Mouse (Mus musculus): ENCODE measurements at regions not wholly inside any gene's neighbourhood (a gene's known extent, or its start where the extent isn't known, plus 50 kb on each side); places are given as distances from the start of the nearest gene placed in this dataset.
A peak's percentile ranks its signal among the peaks of the same experiment; 100 is the strongest.

DNA sequence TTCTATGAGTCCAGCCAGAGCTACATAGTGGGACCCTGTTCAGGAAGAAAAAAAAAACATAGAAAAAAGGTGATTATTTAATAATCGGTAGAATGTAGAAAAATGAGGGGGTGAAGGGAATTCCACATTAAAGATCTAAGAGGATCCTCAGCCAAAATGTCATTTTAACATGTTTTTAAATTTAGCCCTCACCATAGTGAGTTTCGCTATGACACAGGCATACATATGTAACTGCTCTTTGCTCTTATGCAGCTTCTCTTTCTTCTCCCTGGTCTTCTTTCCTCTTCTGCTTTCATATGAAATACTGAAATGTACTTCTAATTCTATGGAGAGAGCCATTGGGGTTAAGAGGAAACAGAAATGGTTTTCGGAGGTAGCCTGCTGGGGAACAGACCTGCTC, 70.3 kb upstream of the Prdm1 start:
- Histone ChIP-seq H3K79me2 (ENCODE audit: control insufficient read depth, insufficient read depth, low read length, poor library complexity) (no peaks in the 10 kb centered on the region), H3K27me3 (ENCODE audit: control insufficient read depth in 1 of 2, insufficient read depth in 2 of 2, low read length in 2 of 2) (no peaks in the 10 kb centered on the region), H3K4me1 (ENCODE audit: control insufficient read depth in 1 of 2, insufficient read depth in 2 of 2, low read length in 2 of 2) (peaks cover 0 to 13% of the 10 kb centered on the region in 2 experiments; a peak in 2 of 4 replicates), H3K27ac (ENCODE audit: control insufficient read depth, low read depth, low read length) (no peak overlapping the region), H3K36me3 (ENCODE audit: control insufficient read depth in 1 of 2, insufficient read depth in 2 of 2, low read length in 2 of 2) (no peaks in the 10 kb centered on the region; a peak in 1 of 4 replicates), H3K4me3 (ENCODE audit: control insufficient read depth in 1 of 2, insufficient read depth in 1 of 2, low read depth in 2 of 2, low read length in 2 of 2) (no peak overlapping the region), H3K9ac (ENCODE audit: control insufficient read depth, low read depth, low read length, poor library complexity, severe bottlenecking) (no peak overlapping the region), H3K9me3 (replicated peaks; ENCODE audit: insufficient read depth, low read length) (no peaks in the 10 kb centered on the region)
- no peak for DNase-seq (ENCODE audit: low read depth, low spot score)
- TF ChIP-seq MYB (IDR thresholded peaks at IDR 0.05; ENCODE audit: low read depth, low read length), result no peak
- TF ChIP-seq CHD1 (IDR thresholded peaks at IDR 0.05; ENCODE audit: low read depth, low read length), result no peak
- TF ChIP-seq ZMIZ1 (IDR thresholded peaks at IDR 0.05; ENCODE audit: low read depth, low read length), result no peak

- TF ChIP-seq POLR2A (IDR thresholded peaks at IDR 0.05; ENCODE audit: control insufficient read depth in 1 of 2, insufficient read depth in 1 of 2, low read depth in 1 of 2, low read length in 2 of 2, poor library complexity in 1 of 2), result no peak
- TF ChIP-seq USF1 (IDR thresholded peaks at IDR 0.05; ENCODE audit: low read depth, low read length), result no peak
- TF ChIP-seq NELFE (IDR thresholded peaks at IDR 0.05; ENCODE audit: low read depth, low read length), result no peak
- no peak for TF ChIP-seq POLR2AphosphoS2 (IDR thresholded peaks at IDR 0.05; ENCODE audit: low read length)
- no peak for TF ChIP-seq RCOR1 (IDR thresholded peaks at IDR 0.05; ENCODE audit: low read depth, low read length)
- DNase-seq (ENCODE audit: low read depth, low spot score), result peak; percentile 36
- Histone ChIP-seq H3K36me3 (ENCODE audit: control insufficient read depth in 1 of 2, insufficient read depth in 2 of 2, low read length in 2 of 2) (no peaks in the 10 kb centered on the region; a peak in 1 of 4 replicates), H3K4me3 (ENCODE audit: control insufficient read depth in 1 of 2, insufficient read depth in 1 of 2, low read depth in 2 of 2, low read length in 2 of 2) (no peak overlapping the region), H3K79me2 (ENCODE audit: control insufficient read depth, insufficient read depth, low read length, poor library complexity) (no peaks in the 10 kb centered on the region), H3K4me1 (ENCODE audit: control insufficient read depth in 1 of 2, insufficient read depth in 2 of 2, low read length in 2 of 2) (peaks cover 0 to 10% of the 10 kb centered on the region in 2 experiments; a peak in 2 of 4 replicates), H3K9me3 (replicated peaks; ENCODE audit: insufficient read depth, low read length) (no peaks in the 10 kb centered on the region), H3K27ac (ENCODE audit: control insufficient read depth, low read depth, low read length) (no peak overlapping the region), H3K9ac (ENCODE audit: control insufficient read depth, low read depth, low read length, poor library complexity, severe bottlenecking) (no peak overlapping the region), H3K27me3 (ENCODE audit: control insufficient read depth in 1 of 2, insufficient read depth in 2 of 2, low read length in 2 of 2) (no peaks in the 10 kb centered on the region)
These were observed 67.6 kb upstream of the Prdm1 start for GRCm38 (mm10) chr10:44595932-44596331.

GRCm38 (mm10) chr10:44589842-44590241, 61.5 kb upstream of the Prdm1 start:
- Histone ChIP-seq H3K79me2 (ENCODE audit: control insufficient read depth, insufficient read depth, low read length, poor library complexity) (no peaks in the 10 kb centered on the region), H3K4me3 (ENCODE audit: control insufficient read depth in 1 of 2, insufficient read depth in 1 of 2, low read depth in 2 of 2, low read length in 2 of 2) (no peak overlapping the region), H3K9me3 (replicated peaks; ENCODE audit: insufficient read depth, low read length) (no peaks in the 10 kb centered on the region), H3K36me3 (ENCODE audit: control insufficient read depth in 1 of 2, insufficient read depth in 2 of 2, low read length in 2 of 2) (no peaks in the 10 kb centered on the region), H3K9ac (ENCODE audit: control insufficient read depth, low read depth, low read length, poor library complexity, severe bottlenecking) (no peak overlapping the region), H3K27me3 (ENCODE audit: control insufficient read depth in 1 of 2, insufficient read depth in 2 of 2, low read length in 2 of 2) (no peaks in the 10 kb centered on the region), H3K4me1 (ENCODE audit: control insufficient read depth in 1 of 2, insufficient read depth in 2 of 2, low read length in 2 of 2) (no peaks in the 10 kb centered on the region), H3K27ac (ENCODE audit: control insufficient read depth, low read depth, low read length) (no peak overlapping the region)
- TF ChIP-seq MYB (IDR thresholded peaks at IDR 0.05; ENCODE audit: low read depth, low read length), result no peak
- TF ChIP-seq TCF12 (IDR thresholded peaks at IDR 0.05; ENCODE audit: low read depth, low read length), result no peak
- no peak for TF ChIP-seq MAFK (IDR thresholded peaks at IDR 0.05; ENCODE audit: borderline replicate concordance, low read depth, low read length)
- no peak for DNase-seq (ENCODE audit: low read depth, low spot score)

- Histone ChIP-seq H3K9ac (ENCODE audit: control insufficient read depth, low read depth, low read length, poor library complexity, severe bottlenecking) (no peak overlapping the region), H3K27ac (ENCODE audit: control insufficient read depth, low read depth, low read length) (no peak overlapping the region), H3K27me3 (ENCODE audit: control insufficient read depth in 1 of 2, insufficient read depth in 2 of 2, low read length in 2 of 2) (no peaks in the 10 kb centered on the region), H3K36me3 (ENCODE audit: control insufficient read depth in 1 of 2, insufficient read depth in 2 of 2, low read length in 2 of 2) (no peaks in the 10 kb centered on the region), H3K79me2 (ENCODE audit: control insufficient read depth, insufficient read depth, low read length, poor library complexity) (no peaks in the 10 kb centered on the region), H3K9me3 (replicated peaks; ENCODE audit: insufficient read depth, low read length) (no peaks in the 10 kb centered on the region), H3K4me1 (ENCODE audit: control insufficient read depth in 1 of 2, insufficient read depth in 2 of 2, low read length in 2 of 2) (no peaks in the 10 kb centered on the region), H3K4me3 (ENCODE audit: control insufficient read depth in 1 of 2, insufficient read depth in 1 of 2, low read depth in 2 of 2, low read length in 2 of 2) (no peak overlapping the region)
- DNase-seq (ENCODE audit: low read depth, low spot score), result no peak
- TF ChIP-seq MXI1 (IDR thresholded peaks at IDR 0.05; ENCODE audit: low read depth, low read length), result no peak
- no peak for TF ChIP-seq SMC3 (IDR thresholded peaks at IDR 0.05; ENCODE audit: low read depth, low read length)
- TF ChIP-seq GATA1 (IDR thresholded peaks at IDR 0.05; ENCODE audit: low read depth, low read length), result no peak
- no peak for TF ChIP-seq ZC3H11A (IDR thresholded peaks at IDR 0.05; ENCODE audit: low read depth, low read length)
- TF ChIP-seq USF2 (IDR thresholded peaks at IDR 0.05; ENCODE audit: borderline replicate concordance in 1 of 2, insufficient read depth in 1 of 2, low read depth in 1 of 2, low read length in 2 of 2), result no peak
- no peak for TF ChIP-seq TAL1 (IDR thresholded peaks at IDR 0.05; ENCODE audit: low read length)
- no peak for TF ChIP-seq EP300 (IDR thresholded peaks at IDR 0.05; ENCODE audit: low read depth in 1 of 2, low read length in 2 of 2)
- TF ChIP-seq JUND (IDR thresholded peaks at IDR 0.05; ENCODE audit: low read depth, low read length), result no peak
- TF ChIP-seq UBTF (IDR thresholded peaks at IDR 0.05; ENCODE audit: borderline replicate concordance, insufficient read depth, low read depth, low read length), result no peak
- no peak for TF ChIP-seq CHD1 (IDR thresholded peaks at IDR 0.05; ENCODE audit: low read depth, low read length)
- no peak for TF ChIP-seq NELFE (IDR thresholded peaks at IDR 0.05; ENCODE audit: low read depth, low read length)
- no peak for TF ChIP-seq E2F4 (IDR thresholded peaks at IDR 0.05; ENCODE audit: borderline replicate concordance, low read depth, low read length)
- TF ChIP-seq MAZ (IDR thresholded peaks at IDR 0.05; ENCODE audit: low read depth, low read length), result no peak
- no peak for TF ChIP-seq ELF1 (IDR thresholded peaks at IDR 0.05; ENCODE audit: low read depth, low read length)
These were observed 61.1 kb upstream of the Prdm1 start for GRCm38 (mm10) chr10:44589352-44589751.

All from MEL (cell line).